Mouse (Mus musculus) adrenal gland, postnatal 10 days (tissue): ENCODE data around the gene Gm5269. TPM values are rescaled to one million over a fixed set of nuclear protein-coding genes. Genes with fewer than 3 reads are reported as not detected.

ENCODE experiments used
- DNase-seq: peaks from one replicate; pipeline ENCODE4 v3.0.0; 2021; ENCODE audit warnings: mixed read lengths
- long read RNA-seq, 2 experiments: library from polyadenylated mRNA; stranded (forward); transcript quantifications; one replicate each; pipeline ENCODE4 v2.0.0; 2021
- total RNA-seq, 2 experiments: library from RNA; stranded (reverse); gene quantifications; 2 replicates each; pipeline ENCODE4 v1.2.3; 2021

Gene Gm5269
- not detected for total RNA-seq
- long read RNA-seq, experiment 1, result 0 reads
- long read RNA-seq, experiment 2, result 0 reads

GRCm38 (mm10) chr1:45890173-45890572 is at the start of gene Gm5269:
Gene Gm5269 (minus strand): TSS chr1:45890273.
- DNase-seq, result no peak

GRCm38 (mm10) chr1:45931127-45931526 is 41.1 kb upstream of the Gm5269 start:
- no peak for DNase-seq

- DNase-seq, result no peak
Measured at GRCm38 (mm10) chr1:45926911-45927310, 36.8 kb upstream of the Gm5269 start.

DNA sequence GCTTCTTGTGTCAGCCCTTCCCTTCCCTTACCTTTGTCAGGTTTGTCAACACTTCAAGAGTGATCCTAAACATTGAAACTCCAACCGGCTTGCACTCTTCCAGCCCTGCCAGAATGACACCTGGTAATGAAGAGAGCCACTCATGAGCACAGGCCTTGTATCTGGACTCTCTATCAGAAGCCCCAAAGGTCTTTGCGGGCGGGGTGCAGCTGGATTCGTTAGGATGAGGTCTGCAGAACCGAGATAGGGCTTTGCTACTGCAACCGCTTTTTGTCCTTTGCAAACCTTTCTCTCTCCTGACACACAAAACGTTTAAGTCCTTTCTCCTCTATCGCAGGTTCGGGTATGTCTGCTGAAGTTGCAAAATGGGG is 36.3 kb upstream of the Gm5269 start, which contains the start of gene Slc40a1:
TSS of gene Slc40a1 (minus strand) at position 131 of the 371 bp plus-strand sequence.
- DNase-seq, result no peak

DNA sequence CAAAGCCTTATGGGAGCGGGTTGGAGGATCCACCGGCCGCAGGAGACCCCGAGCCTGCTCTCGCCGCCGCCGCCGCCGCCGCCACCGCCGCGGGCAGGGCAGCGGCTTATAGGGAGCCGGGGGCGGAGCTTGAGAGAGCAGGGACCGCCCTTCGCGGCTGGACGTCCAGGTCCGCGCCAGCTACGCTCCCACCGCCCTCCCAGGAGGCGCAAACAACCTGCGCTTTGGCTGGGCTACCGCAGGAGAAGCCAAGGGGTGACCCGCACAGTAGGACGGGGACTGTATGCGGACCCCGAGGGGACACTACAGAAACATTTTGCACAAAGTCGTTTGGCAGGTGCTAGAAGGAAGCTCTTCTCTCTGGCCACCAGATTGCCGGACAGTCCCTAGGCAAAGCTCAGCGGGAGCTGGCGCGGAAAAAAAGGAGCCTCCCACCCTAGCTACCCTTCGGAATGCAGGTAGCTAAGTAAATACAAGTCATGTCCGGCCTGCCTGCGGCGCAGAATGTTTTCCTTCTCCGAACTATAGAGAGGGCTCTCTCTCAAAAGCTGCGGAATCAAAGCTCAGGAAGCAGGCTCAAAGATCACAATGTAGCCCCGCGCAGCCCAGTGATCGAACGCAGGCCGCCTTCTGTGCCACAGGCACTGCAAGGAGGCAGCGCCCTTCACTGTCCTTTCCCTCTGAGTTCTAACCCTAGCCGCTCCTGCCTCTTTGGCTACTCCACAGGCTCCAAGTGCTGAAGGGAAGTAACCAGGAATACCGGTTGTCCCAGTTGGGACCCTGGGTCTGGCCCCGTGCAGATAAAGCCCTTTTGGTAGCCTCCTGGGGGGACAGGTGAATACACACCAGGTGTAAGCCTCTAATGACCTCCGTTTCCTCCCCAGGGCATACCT is 35.7 kb upstream of the Gm5269 start:
- DNase-seq, result peak; percentile 91

DNA sequence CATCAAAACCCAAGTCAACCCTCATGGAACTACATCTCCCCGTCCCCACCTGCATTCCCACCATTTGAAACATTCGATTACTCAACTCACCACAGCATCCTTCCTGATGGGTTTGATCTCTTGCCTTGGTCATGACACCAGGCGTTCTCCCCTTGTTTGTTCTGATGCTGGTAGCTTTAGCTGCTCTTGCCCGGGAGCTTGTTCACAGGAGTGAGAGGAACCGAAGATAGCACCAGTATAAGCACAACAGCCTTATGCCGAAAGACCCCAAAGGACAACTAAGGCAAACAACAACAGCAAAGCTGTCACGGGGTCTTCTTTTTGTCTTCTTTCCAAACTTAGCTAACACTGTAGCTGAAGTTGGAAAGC is 35.0 kb upstream of the Gm5269 start:
- no peak for DNase-seq

- no peak for DNase-seq
Measured at GRCm38 (mm10) chr1:45924516-45924915, 34.4 kb upstream of the Gm5269 start.

DNA sequence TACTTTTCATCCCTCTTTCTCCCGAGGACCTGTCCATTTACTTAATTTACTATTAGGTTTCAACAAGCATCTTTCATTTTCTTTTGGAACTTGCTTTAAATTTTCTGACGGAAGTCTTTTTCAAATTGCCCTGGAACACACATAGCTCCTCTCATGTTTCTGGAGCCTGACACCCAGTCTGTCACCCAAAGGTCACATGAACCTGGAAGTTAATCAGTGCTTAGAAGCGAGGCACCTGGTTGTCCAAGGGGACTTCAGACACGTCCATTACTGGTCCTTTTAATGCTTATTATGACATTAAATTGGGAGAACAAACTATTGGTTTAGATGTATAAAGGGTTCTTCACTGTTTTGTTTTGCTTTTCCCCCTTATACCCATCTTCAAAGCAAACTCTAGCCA is 33.2 kb upstream of the Gm5269 start:
- no peak for DNase-seq

- DNase-seq, result no peak
Measured at GRCm38 (mm10) chr1:45920703-45921102, 30.6 kb upstream of the Gm5269 start.

- DNase-seq, result no peak
Measured at GRCm38 (mm10) chr1:45919752-45920151, 29.7 kb upstream of the Gm5269 start.

DNA sequence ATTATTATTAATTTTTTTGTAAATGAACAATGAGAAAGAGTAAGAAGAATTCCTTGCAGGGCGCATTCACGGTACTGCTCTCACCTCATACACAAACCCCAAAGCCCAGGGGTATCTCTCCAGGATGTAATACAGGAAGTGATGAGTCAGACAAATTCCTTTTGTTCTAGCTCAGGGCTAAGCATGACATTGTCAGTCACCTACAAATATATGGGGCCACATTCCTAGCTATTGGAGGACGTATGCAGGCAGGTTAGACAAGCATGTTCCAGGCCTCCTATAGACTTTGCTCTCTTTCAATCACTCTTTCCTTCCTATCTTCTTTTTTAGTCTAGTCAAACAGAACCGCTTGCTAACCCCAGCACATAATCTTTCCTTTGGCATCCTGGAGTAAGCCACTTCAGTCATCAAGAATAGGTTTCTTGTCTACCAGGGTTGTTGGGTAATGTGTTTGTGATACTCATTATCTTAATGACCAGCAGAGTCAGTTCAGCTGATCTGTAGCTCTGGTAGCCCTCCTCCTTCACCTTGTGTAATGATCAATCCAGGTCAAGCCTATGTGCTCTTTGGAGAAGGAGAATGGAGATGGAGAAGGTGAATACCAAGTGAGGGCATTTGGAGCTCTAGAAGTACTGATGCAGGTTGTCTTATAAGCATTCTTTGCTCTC is 27.2 kb upstream of the Gm5269 start:
- no peak for DNase-seq

GRCm38 (mm10) chr1:45916174-45916573 is 26.1 kb upstream of the Gm5269 start:
- no peak for DNase-seq

GRCm38 (mm10) chr1:45914236-45914635 is 24.2 kb upstream of the Gm5269 start:
- DNase-seq, result no peak

DNA sequence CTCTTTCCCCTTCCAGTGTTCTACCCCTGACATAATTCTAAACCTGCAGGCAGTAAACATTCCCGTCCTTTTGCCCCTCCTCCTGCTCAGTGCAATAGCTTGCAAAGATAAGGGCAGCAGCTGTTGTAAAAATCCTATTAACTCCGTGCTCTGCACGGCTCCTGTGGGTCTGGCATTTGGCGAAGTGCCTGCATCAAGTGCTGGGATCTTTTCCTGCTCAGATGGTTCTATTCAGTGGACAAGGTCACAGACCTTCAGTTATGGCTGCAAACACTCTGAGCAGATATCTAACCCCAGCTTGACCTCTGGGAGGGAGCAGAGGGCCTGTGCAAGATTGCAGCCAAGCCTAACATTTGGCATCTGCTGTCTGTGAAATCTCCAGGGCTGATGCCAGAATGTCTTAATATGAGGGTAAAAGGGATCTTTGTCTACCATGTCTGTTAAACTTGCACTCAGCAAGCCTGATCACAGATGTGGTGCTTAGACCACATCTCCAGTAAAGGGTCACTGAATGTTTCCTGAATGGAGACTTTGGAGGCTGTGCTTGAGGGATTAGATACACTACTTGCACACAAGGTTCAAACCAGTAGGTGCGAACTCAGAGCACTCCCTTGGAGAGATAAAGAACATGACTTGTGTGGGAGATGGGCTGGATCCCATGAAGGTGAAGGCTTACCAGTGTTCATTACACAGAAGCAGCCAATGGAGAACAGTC is 15.2 kb upstream of the Gm5269 start:
- DNase-seq, result peak; percentile 69

- no peak for DNase-seq
Measured at GRCm38 (mm10) chr1:45904161-45904560, 14.1 kb upstream of the Gm5269 start.

- no peak for DNase-seq
Measured at GRCm38 (mm10) chr1:45898044-45898443, 8.0 kb upstream of the Gm5269 start.

DNA sequence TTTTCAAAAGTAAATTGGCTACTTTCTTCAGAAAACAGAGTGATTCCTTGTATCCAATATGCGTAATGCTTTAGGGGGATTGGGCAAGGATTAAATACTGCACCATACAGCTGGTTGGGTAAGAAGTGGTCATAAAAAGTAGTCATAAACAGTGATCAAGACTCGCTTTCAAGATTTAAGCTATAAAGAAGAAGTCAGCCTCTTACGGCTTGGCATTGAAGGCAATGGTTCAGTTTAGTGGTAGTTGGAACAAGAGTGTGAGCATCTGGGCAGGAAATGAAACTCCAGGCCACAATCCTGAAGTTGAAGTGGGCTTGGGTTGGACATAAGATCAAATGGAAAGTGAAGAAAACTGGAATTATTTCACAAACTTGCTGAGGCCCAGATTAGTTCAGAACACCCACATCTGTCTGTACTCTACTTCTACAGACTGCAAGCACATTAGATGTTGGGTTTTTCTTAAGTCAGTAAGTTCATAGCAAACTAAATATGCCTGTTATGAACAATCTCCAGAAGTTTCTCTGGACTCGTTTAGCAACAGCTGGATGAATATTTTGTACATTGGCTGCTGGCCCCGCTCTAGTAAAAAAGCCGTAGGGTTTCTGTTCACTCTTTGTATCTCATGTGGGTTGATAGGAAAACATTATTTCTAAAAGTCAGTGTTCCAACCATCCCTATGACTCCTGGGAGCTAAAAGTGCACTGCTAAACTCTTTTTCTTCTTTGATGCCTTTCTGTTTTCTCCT is 4.3 kb upstream of the Gm5269 start:
- no peak for DNase-seq

GRCm38 (mm10) chr1:45891986-45892385 is 1.9 kb upstream of the Gm5269 start:
- DNase-seq, result no peak

- no peak for DNase-seq
Measured at GRCm38 (mm10) chr1:45886800-45887199, 3.3 kb downstream of the Gm5269 start.

DNA sequence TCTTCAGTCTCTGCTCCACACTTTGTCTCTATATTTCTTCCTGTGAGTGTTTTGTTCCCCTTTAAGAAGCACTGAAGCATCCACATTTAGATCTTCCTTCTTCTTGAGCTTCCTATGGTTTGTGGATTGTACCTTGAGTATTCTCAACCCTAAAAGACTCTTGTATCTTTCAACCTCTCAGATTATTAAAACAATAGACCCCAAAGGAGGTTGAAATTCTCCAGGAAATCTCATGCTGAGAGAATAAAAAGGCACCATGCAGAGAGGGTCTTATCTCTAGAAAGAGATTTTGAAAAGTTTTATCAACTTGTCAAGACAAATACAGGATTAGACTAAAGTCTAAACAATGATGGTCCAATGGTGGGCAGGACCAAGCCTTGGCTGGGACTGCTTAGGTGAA is 6.7 kb downstream of the Gm5269 start:
- DNase-seq, result no peak

DNA sequence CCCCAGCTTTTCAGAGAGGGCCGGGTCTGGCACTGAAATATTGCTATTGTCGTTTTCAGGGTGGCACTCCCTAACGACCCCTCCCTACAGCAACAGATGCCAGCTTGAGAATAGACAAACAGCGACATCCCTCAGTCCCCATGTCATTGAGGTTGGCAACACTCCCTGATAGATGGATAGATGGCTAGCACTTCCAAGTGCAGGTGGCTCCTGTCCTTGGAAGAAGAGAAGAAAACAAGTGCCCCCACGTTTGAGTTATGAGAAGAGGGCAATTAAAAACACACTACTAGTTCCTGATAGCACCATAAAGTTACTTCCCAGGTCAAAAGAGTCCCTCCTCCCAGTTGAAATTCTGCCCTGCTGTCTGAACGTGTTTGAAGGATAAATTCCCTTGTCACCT is 8.0 kb downstream of the Gm5269 start:
- no peak for DNase-seq

DNA sequence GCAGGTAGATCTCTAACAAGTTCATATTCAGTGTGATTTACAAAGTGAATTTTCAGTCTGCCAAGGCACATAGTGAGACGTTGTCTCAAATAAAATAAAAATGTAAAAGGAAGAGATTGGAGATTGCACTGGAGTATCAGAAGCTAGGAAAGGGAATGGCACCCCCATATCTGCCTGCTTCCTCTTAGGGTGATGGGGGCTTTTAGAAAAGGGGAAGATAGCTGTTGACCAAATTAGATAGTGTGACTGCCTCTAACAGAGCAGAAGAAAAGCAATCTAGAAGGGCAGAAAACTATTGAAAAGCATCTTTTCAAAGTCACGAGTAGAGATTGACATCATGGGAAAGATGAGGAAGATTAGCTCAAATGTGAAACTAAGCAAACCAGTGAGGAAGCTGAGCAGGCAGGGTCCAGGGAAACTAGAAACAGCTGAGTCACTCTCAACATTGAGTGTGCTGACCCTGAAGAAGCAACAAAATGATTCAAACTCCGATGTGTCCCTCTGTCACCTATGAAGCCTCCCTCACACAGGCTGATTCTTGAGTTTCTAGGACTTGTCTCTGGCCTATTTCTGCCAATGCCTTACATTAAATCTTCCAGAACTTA is 8.7 kb downstream of the Gm5269 start:
- DNase-seq, result no peak
